Mouse (Mus musculus): ENCODE results near the gene 3110082J24Rik.

Gene 3110082J24Rik

DNA sequence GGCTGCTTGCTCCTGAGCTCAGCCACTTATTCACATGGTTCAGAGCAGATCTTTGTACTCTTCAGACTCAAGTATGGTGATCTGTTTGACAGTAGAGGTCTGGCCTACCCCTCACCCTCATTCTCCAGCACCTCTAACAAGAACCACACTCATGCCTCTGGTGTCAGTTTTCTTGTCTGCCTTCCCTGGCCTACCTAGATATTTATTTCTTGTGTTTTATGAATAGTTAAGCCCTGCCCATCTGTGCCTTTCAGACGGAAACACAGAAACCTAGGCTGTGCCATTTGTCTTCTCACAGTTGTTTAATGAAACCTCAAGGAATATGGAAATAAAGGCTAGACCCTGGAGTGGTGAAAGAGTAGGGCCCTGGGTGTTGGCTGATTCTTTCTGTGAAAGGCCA is 12.1 kb upstream of the 3110082J24Rik start:
- no peak for DNase-seq (ENCODE audit: low read depth)

DNA sequence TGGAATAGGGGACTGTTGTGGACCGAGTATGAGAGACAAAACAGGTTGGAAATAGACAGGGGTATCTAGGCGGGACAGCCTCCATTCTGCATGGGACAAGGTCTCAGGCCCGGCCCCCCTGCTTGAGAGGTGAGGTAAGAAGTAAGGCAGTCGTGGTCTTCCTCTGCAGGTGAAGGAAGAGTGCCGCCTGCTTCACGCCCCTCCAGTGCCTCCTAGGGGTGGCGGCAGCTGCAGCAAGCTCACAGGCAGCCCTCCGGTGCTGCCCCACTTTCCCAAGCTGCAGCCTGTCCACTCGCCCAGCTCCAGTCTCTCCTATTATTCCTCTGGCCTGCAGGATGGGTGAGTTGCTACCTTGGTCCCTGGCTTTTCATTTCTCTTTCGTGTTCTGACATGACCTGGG is 9.8 kb upstream of the 3110082J24Rik start:
- no peak for DNase-seq (ENCODE audit: low read depth)

GRCm38 (mm10) chr5:30114761-30115140 is 8.9 kb upstream of the 3110082J24Rik start:
- no peak for DNase-seq (ENCODE audit: low read depth)

GRCm38 (mm10) chr5:30113881-30114760 is 8.2 kb upstream of the 3110082J24Rik start:
- DNase-seq (ENCODE audit: low read depth) = no peak

DNA sequence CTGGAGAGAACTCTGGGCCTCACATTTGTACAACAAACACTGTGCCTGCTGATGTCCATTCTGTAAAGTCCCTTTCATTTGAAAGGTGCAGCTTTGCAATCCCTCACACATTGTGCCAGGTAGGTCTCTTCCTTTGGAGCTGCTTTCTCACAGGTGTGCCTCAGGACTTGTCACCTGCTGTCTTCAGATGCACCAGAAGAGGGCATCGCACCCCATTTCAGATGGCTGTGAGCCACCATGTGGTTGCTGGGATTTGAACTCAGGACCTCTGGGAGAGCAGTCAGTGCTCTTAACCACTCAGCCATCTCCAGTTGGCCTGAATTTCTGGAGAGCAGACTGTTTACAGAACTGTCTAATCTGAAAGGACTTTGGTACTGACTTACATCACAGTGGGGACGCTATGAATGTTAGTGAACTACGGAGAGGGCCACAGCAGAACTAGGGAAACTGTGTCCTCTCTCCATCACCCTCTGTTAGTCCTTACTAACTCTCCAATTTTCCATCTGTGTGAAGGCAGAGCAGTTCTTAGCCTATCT is 6.7 kb upstream of the 3110082J24Rik start:
- DNase-seq (ENCODE audit: low read depth) = no peak

- DNase-seq (ENCODE audit: low read depth) = no peak
Observed at GRCm38 (mm10) chr5:30111771-30112170, 5.9 kb upstream of the 3110082J24Rik start.

DNA sequence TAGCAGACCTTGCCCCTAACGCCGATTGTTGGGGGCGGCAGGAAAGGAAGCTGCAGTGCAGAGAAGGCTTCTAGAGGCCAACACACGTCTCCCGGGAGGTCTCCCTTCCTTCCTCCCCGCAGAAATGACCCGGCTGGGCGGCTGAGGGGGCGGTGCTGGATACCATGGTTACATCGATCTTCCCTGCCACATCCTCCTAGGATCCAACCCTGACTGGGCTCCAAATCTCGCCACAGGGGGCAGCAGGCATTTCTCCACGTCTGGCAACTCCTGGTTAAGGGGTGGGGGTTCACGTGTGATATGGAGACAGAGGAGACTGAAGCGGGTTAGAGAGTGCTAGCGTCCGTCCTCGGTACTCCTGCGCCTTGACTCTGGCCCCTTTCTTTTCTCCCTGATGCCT is 5.2 kb upstream of the 3110082J24Rik start:
- DNase-seq (ENCODE audit: low read depth) = no peak

GRCm38 (mm10) chr5:30110371-30111060 is 4.6 kb upstream of the 3110082J24Rik start:
- DNase-seq (ENCODE audit: low read depth) = no peak

DNA sequence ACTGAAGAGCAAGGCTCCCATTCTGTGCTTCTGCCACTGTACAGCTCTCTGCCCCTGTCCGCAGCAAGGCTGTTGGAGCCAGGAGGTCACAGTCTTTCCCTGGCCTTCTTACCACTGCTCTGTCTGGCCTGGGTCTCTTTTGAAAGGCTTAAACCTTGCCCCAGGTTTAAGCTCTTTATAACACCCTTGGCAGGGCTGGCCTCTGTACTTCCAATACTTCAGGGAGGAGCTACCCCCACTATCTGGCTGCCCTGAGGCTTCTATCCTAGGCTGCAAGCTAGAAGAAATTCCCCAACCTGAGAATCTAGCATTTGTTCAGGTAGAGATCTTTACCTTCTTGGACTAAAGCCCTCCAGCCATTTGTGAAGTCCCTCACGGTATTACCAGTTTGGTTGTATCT is 4.0 kb upstream of the 3110082J24Rik start:
- DNase-seq (ENCODE audit: low read depth) = no peak

- DNase-seq (ENCODE audit: low read depth) = no peak
Observed at GRCm38 (mm10) chr5:30108233-30108632, 2.3 kb upstream of the 3110082J24Rik start.

- DNase-seq (ENCODE audit: low read depth) = no peak
Observed at GRCm38 (mm10) chr5:30107611-30108041, 1.7 kb upstream of the 3110082J24Rik start.

- no peak for DNase-seq (ENCODE audit: low read depth)
Observed at GRCm38 (mm10) chr5:30107186-30107585, 1.3 kb upstream of the 3110082J24Rik start.

- no peak for DNase-seq (ENCODE audit: low read depth)
Observed at GRCm38 (mm10) chr5:30106756-30107155, 870 bp upstream of the 3110082J24Rik start.

- no peak for DNase-seq (ENCODE audit: low read depth)
Observed at GRCm38 (mm10) chr5:30104841-30105667, 832 bp downstream of the 3110082J24Rik start, which contains the start of gene Garem2. Gene Garem2, plus strand, starts transcription at chr5:30105161.

DNA sequence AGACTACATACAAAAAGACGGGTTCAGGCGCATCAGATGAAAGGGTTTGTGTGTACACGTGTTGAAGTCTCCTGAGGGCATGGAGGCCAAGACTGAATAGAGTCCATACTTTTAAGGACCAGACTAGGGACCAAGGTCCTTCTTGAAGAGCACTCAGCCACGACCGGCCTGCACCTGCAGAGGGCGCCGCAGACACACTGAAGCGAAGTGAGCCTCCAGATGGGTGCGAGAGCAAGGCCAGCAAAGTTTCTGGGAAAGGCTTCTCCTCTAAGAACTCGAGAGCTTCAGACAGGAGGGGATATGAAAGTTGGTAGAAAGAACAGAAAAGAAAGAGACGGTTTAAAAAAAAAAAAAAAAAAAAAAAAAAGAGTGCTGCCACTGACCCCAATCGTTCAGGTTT is 1.5 kb downstream of the 3110082J24Rik start:
- no peak for DNase-seq (ENCODE audit: low read depth)

DNA sequence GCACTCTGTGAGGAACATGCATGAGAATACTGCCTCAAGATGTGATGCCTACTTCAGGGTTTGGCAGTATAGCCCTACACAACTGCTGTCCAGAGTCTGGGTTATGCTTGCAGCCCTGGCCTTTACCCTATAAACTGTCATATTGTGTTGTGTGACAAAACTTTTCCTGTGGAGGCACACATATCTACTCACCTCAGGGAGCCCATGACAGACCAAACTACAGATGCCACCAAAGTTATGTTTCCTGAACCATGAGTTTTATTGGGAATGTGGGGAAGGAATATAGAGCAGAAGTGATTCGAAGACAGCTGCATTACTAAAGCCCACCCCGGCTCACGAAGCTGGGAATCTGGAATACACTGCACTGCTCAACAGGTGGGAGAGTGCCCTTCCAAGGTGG is 2.5 kb downstream of the 3110082J24Rik start:
- no peak for DNase-seq (ENCODE audit: low read depth)

GRCm38 (mm10) chr5:30098260-30098659 is 7.6 kb downstream of the 3110082J24Rik start:
- DNase-seq (ENCODE audit: low read depth) = no peak

DNA sequence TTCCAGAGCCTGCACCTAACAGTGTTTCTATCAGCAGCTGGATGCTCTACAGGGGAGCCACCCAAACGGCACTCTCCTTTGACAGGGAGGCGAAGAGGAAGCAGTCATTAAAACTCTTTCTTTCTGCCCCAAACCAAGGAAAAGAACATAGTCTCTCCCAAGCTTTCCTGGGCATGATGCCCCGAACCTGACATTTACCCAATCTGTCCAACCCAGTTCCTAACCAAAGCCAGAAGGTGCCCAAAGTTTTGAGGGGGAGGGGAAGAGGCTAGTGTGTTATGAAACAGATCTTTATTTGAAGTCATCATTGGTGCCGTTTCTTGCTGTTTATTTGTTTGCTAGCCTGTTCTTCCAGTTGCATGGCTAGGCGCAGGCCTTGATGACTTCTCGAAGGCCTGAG is 10.2 kb downstream of the 3110082J24Rik start:
- no peak for DNase-seq (ENCODE audit: low read depth)

- DNase-seq (ENCODE audit: low read depth) = no peak
Observed at GRCm38 (mm10) chr5:30094399-30094798, 11.5 kb downstream of the 3110082J24Rik start.

DNA sequence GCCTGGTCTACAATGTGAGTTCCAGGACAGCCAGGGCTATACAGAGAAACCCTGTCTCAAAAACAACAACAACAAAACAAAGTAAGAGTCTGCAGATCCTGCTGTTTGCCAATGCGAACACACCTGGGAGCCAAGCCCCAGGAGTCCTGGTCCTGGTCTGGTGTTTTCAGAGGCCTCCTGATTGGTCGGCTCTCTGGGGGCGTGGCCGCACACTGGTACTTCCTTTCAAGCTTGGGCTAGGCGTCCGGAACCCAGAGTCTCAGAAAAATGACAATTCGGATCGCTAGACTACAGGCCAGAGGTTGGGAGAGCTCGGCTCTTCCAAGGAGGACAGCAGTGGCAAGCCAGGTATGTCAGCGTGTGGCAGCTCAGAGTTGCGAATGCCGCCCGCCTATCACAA is 13.2 kb downstream of the 3110082J24Rik start:
- DNase-seq (ENCODE audit: low read depth) = no peak

GRCm38 (mm10) chr5:30072825-30073821 is 32.8 kb downstream of the 3110082J24Rik start, which contains the start of gene Tyms:
Gene Tyms, minus strand, starts transcription at chr5:30073617.
- peak; percentile 75 for DNase-seq (ENCODE audit: low read depth)
